Mouse (Mus musculus) liver, postnatal 0 days (tissue): ENCODE results near the gene Tspan11. TPM values are rescaled to one million over a fixed set of nuclear protein-coding genes. Genes with fewer than 3 reads are reported as not detected.
A peak's percentile ranks its signal among the peaks of the same experiment; 100 is the strongest.

ENCODE experiments used
- ATAC-seq: fragments of 200-750 bp; cut with Nextera tagmentation; 2 replicates; pipeline ENCODE4 v1.8.0; 2017; ENCODE audit warnings: mild to moderate bottlenecking, moderate library complexity
- DNase-seq: peaks from one replicate; pipeline ENCODE4 v3.0.0-alpha.2; 2016
- H3K27ac ChIP-seq: fragments of 300-500 bp; sonication (generic); 2 replicates; pipeline ENCODE4 v1.5.1; 2014; ENCODE audit warnings: antibody characterized with exemption, moderate library complexity, mild to moderate bottlenecking, low read depth
- H3K27me3 ChIP-seq: fragments of 300-500 bp; sonication (generic); 2 replicates; pipeline ENCODE4 v1.6.1; 2014; ENCODE audit warnings: low read length, control low read depth, mixed read lengths; ENCODE audit not compliant: insufficient read depth
- H3K36me3 ChIP-seq: fragments of 300-500 bp; sonication (generic); replicated peaks from 2 replicates; pipeline ENCODE4 v1.6.1; 2014; ENCODE audit warnings: mild to moderate bottlenecking, control low read depth, low read length, moderate library complexity, mixed read lengths; ENCODE audit not compliant: insufficient read depth
- H3K4me1 ChIP-seq: fragments of 300-500 bp; sonication (generic); 2 replicates; pipeline ENCODE4 v1.6.1; 2014; ENCODE audit warnings: antibody characterized with exemption, mild to moderate bottlenecking, control low read depth; ENCODE audit not compliant: insufficient read depth
- H3K4me2 ChIP-seq: fragments of 300-500 bp; sonication (generic); 2 replicates; pipeline ENCODE4 v1.6.1; 2014; ENCODE audit warnings: low read depth, mild to moderate bottlenecking, low read length, moderate library complexity, mixed read lengths
- H3K4me3 ChIP-seq: fragments of 300-500 bp; sonication (generic); 2 replicates; pipeline ENCODE4 v1.5.1; 2014; ENCODE audit warnings: low read depth, low read length
- H3K9ac ChIP-seq: fragments of 300-500 bp; sonication (generic); replicated peaks from 2 replicates; pipeline ENCODE4 v1.6.1; 2014; ENCODE audit warnings: mild to moderate bottlenecking, moderate library complexity
- H3K9me3 ChIP-seq: fragments of 300-500 bp; sonication (generic); 2 replicates; pipeline ENCODE4 v1.6.1; 2016; ENCODE audit warnings: mild to moderate bottlenecking, control low read depth, low read length, mixed read lengths
- CTCF ChIP-seq: sonication (generic); IDR thresholded peaks from 2 replicates; pipeline ENCODE4 v1.5.1; 2016; ENCODE audit warnings: antibody characterized with exemption, low read depth
- EP300 ChIP-seq: IDR thresholded peaks from 2 replicates; pipeline ENCODE4 v1.6.1; 2016; ENCODE audit warnings: antibody characterized with exemption, low read depth, mild to moderate bottlenecking
- WGBS: fragments of 180-500 bp; shearing (Covaris S2); extraction: QIAGEN DNeasy Blood & Tissue Kit; methylation state at CpG from one replicate; pipeline ENCODE4 v1.1.7; 2014; ENCODE audit not compliant: insufficient replicate concordance; 5-methylcytosine and 5-hydroxymethylcytosine counted together
- polyA plus RNA-seq: library from polyadenylated mRNA; unstranded; fragments of >200 nt; fragmentation: Nextera tagmentation; extraction: Ambion mirVana; gene quantifications from 2 replicates; pipeline ENCODE4 v1.2.1, GENCODE M21; 2015

The Tspan11 gene
- polyA plus RNA-seq = 0.25 and 0.38 TPM in 2 replicates

DNA sequence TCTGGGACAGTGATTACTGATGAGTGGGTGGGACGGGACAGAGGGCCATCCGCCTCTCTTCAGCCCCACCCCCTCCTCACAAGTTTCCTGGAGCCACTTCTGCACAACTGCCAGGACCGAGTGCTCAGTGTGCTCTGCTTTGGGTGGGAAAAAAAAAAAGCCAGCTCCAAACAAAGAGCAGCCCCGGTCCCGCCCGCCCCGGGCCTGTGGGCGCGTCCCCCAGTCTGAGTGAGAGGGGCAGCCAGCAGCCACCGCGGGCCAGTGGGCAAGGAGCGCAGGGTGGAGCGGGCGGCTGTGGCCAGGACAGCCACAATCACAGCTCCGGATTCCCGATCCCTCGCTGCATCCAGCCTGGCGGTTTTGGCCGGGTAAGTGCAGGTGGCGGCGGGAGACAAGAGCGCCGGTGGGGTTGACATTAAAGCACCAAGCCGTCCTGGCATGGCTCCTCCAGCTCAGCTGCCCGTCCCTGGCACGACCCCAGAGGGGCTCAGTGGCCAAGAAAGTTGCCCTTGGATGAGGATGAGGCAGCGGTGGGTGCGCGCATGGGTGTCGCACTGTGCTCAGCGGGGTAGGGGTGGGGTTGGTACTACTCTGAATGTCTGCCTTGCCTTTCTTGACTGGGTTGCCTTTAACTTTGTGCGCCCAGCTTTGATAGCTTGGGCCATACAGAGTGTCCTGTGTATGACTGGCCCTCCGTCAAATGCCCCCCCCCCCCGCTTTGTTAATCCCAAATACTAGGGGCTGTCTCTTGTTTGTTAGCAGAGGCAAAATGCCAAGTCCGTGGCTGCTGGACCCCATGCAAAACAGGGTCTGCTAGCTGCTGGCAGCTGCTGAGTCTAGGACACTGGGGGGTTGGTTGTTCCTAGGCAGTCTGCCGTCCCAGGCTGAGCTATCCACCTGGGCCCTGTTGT, at the start of gene Tspan11:
Gene Tspan11, plus strand, starts transcription at position 79 of the 911 bp plus-strand sequence.
- Histone ChIP-seq H3K9ac (no peak within 1 kb of the TSS), H3K4me2 (peak within 1 kb of the TSS; percentile 55), H3K36me3 (no peaks in the 10 kb centered on the region), H3K4me1 (no peaks in the 10 kb centered on the region), H3K9me3 (no peaks in the 10 kb centered on the region), H3K4me3 (peak within 1 kb of the TSS; percentile 20; the same call in 1 of the 2 replicates), H3K27me3 (peaks cover 27% of the 10 kb centered on the region), H3K27ac (no peak within 1 kb of the TSS)
- 9% methylated on average over 36 of the region's 36 CpGs for WGBS
- TF ChIP-seq CTCF = no peak
- TF ChIP-seq EP300 = no peak
- no peak for ATAC-seq
- no peak for DNase-seq

DNA sequence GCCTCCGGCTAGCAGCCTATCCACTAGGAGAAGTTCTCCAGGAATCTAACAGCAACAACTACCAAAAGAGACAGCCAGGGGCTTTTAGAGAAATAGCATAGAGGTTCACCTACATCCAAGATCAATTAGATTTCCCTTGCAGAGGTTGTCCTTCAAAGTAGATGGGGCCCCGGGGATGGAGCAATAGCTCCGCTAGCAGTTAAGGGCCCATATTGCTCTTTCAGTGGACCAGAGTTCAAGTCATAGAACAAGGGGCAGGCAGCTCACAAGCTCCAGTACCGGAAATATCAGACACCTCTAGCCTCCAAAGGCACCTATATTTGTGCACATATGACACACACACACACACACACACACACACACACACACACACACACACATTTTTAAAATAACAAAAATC, 49.5 kb upstream of the Tspan11 start:
- no peak for ATAC-seq
- Histone ChIP-seq H3K4me2 (no peak overlapping the region), H3K36me3 (no peaks in the 10 kb centered on the region), H3K9me3 (no peaks in the 10 kb centered on the region), H3K4me1 (no peaks in the 10 kb centered on the region), H3K9ac (no peak overlapping the region), H3K27me3 (no peaks in the 10 kb centered on the region), H3K27ac (no peak overlapping the region), H3K4me3 (no peak overlapping the region)
- WGBS = 91% methylated on average over 4 of the region's 4 CpGs
- no peak for DNase-seq
- TF ChIP-seq EP300 (no peak), CTCF (no peak)

DNA sequence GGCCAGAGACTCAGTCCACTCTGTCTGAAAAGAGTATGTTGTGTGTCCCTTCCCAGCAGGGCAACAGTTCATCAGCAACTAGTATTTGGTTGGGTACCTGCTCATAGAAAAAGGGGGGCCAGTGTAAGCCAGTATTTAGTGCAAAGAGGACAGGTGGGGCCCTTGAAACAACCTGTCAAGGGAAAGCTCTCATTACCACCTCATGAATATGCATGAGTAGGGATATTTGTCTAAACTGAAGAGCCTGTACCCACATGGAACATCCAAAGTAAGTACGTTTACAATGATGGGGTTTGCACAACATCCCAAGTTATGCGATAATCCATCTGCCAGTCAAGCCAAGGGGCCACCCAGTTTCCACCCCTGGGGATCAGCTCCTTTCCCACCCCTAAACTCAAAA, 47.9 kb upstream of the Tspan11 start:
- TF ChIP-seq EP300 (no peak), CTCF (no peak)

DNA sequence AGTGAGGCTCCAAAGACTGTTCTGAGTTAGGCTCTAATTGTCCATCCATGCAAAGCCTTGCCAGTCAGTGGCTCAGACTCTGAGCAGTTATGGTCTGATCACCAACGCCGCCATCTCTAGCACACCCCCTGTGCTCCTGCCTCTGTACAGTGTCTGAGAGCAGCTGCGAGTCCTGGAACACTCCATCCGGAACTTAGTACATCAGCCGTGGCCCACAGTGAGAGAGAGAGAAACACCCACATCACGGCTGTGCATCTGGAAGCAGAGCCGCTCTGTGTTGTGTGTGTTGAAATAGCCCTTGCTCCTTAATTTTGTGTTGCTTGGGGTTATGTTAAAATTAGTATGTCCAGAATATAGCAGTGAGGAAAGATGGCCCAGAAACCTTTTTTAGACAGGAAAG, 47.2 kb upstream of the Tspan11 start:
- 74% methylated on average over 7 of the region's 7 CpGs for WGBS
- no peaks in the 10 kb centered on the region for H3K27me3 ChIP-seq
- TF ChIP-seq CTCF (no peak), EP300 (no peak)
- no peak for ATAC-seq
- no peak for DNase-seq
- no peaks in the 10 kb centered on the region for H3K36me3 ChIP-seq
- no peak overlapping the region for H3K27ac ChIP-seq
- H3K9ac ChIP-seq = no peak overlapping the region
- H3K4me3 ChIP-seq = no peak overlapping the region
- no peaks in the 10 kb centered on the region for H3K4me1 ChIP-seq
- H3K9me3 ChIP-seq = no peaks in the 10 kb centered on the region
- H3K4me2 ChIP-seq = no peak overlapping the region

More for the DNA sequence above, 47.9 kb upstream of the Tspan11 start:
- H3K27ac ChIP-seq = no peak overlapping the region
- H3K36me3 ChIP-seq = no peaks in the 10 kb centered on the region
- H3K27me3 ChIP-seq = no peaks in the 10 kb centered on the region
- no peaks in the 10 kb centered on the region for H3K9me3 ChIP-seq
- no peak overlapping the region for H3K9ac ChIP-seq
- ATAC-seq = no peak
- H3K4me2 ChIP-seq = no peak overlapping the region
- DNase-seq = no peak
- no peak overlapping the region for H3K4me3 ChIP-seq
- no peaks in the 10 kb centered on the region for H3K4me1 ChIP-seq
- 81% methylated on average over 2 of the region's 2 CpGs for WGBS

DNA sequence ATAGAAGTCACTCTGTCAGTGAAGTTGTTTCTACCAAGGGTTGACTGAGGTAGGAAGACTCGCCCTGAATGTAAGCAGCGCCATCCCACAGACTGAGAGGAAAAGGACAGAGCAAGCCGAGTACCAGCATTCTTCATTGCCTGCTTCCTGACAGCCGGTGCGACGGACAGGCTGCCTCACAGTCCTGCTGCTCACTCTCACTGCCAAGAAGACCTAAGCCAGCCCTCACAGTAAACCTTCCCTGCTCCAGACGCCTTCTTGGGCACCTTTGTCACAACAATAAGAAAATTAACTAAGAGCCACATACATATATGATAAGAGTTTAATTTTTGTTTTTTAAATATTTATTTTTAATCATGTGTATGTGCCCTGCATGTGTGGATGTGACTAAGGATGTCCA, 46.1 kb upstream of the Tspan11 start:
- Histone ChIP-seq H3K4me3 (no peak overlapping the region), H3K4me1 (no peaks in the 10 kb centered on the region), H3K27me3 (no peaks in the 10 kb centered on the region), H3K9me3 (no peaks in the 10 kb centered on the region), H3K4me2 (no peak overlapping the region), H3K9ac (no peak overlapping the region), H3K27ac (no peak overlapping the region), H3K36me3 (no peaks in the 10 kb centered on the region)
- TF ChIP-seq EP300 (no peak), CTCF (no peak)
- ATAC-seq (no peak), DNase-seq (no peak)
- WGBS = 53% methylated on average over 7 of the region's 7 CpGs

DNA sequence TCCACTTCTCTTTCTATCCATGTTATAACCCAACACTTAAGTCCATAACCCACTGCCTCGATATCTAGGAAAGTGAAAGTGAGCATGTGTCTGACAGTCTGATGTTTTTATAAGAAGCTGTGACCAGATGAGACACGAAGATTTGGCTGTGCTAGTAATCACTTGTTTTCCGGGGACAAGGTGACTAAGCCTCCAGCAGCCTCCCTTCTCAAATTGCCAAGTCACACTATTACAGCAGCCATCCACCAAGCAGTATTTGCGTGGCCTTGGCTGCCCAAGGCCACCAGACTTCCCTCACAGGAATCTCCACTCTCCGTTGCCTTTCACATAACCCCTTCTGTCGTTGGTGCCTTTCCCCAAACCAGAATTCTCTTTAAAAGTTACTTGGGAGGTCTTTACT, 40.9 kb upstream of the Tspan11 start:
- TF ChIP-seq EP300 (no peak), CTCF (no peak)
- WGBS = 64% methylated on average over 6 of the region's 6 CpGs
- Histone ChIP-seq H3K27me3 (no peaks in the 10 kb centered on the region), H3K27ac (no peak overlapping the region), H3K4me1 (no peaks in the 10 kb centered on the region), H3K4me2 (no peak overlapping the region), H3K4me3 (no peak overlapping the region), H3K36me3 (no peaks in the 10 kb centered on the region), H3K9ac (no peak overlapping the region), H3K9me3 (no peaks in the 10 kb centered on the region)
- DNase-seq (no peak), ATAC-seq (no peak)
